ENCODE assay signal across 9 mouse cellular contexts in genomic region chr7:36268966-36269365, GRCm38 (mm10).
"Had no signal": no experiment of that assay in that cellular context is flagged by ENCODE, and none has a peak within 500 bp of the region (broad histone marks: within the 10 kb centered on the region; RNA-seq: fewer than 3 reads in every experiment).

No protein-coding gene starts in this region.

- H3K4me3 ChIP-seq: limb, embryonic 13.5 days; midbrain, embryonic 13.5 days had no signal

- H3K9ac ChIP-seq: limb, embryonic 13.5 days; liver, embryonic 14.5 days; midbrain, embryonic 13.5 days had no signal

- H3K27me3 ChIP-seq: limb, embryonic 13.5 days; midbrain, embryonic 13.5 days had no signal

- H3K4me2 ChIP-seq: limb, embryonic 13.5 days; midbrain, embryonic 13.5 days had no signal

- H3K9me3 ChIP-seq: limb, embryonic 13.5 days; midbrain, embryonic 13.5 days had no signal

- ATAC-seq: midbrain, embryonic 13.5 days had no signal

- H3K27ac ChIP-seq: limb, embryonic 13.5 days; liver, embryonic 14.5 days; midbrain, embryonic 13.5 days had no signal

- H3K36me3 ChIP-seq: limb, embryonic 13.5 days; midbrain, embryonic 13.5 days had no signal

- DNase-seq: kidney, adult 8-10 months; left cerebral cortex, postnatal 4 days; lung, adult 18-20 months; right cerebral cortex, adult 18-20 months; right cerebral cortex, postnatal 25 days; thymus, postnatal 36 days had no signal
